Mouse (Mus musculus) limb, embryonic 11.5 days (tissue): ENCODE results near the gene Zfp599. TPM values are rescaled to one million over a fixed set of nuclear protein-coding genes. Genes with fewer than 3 reads are reported as not detected.
"Not testable (repeated sequence)": the region's sequence is repeated elsewhere in the genome, so short reads cannot be mapped to it uniquely, and the experiment has no call there.

Source experiments
- ATAC-seq: fragments of 200-750 bp; cut with Nextera tagmentation; 2 replicates; pipeline ENCODE4 v1.8.0; 2017; ENCODE audit warnings: low read depth; ENCODE audit not compliant: insufficient number of reproducible peaks, low FRiP score, low TSS enrichment
- DNase-seq: peaks from one replicate; pipeline ENCODE4 v3.0.0-alpha.2; 2015; ENCODE audit warnings: low spot score
- H3K27ac ChIP-seq: fragments of 300-500 bp; sonication (generic); replicated peaks from 2 replicates; pipeline ENCODE4 v1.5.1; 2014; ENCODE audit warnings: low read depth, mild to moderate bottlenecking, low read length
- H3K27me3 ChIP-seq: fragments of 300-500 bp; sonication (generic); 2 replicates; pipeline ENCODE4 v1.6.1; 2014; ENCODE audit warnings: mild to moderate bottlenecking, low read length, mixed read lengths; ENCODE audit not compliant: control insufficient read depth, insufficient read depth
- H3K36me3 ChIP-seq: fragments of 300-500 bp; sonication (generic); 2 replicates; pipeline ENCODE4 v1.6.1; 2014; ENCODE audit warnings: mild to moderate bottlenecking, low read length, moderate library complexity, mixed read lengths; ENCODE audit not compliant: control insufficient read depth, insufficient read depth
- H3K4me1 ChIP-seq: fragments of 300-500 bp; sonication (generic); 2 replicates; pipeline ENCODE4 v1.6.1; 2014; ENCODE audit warnings: low read length, mixed read lengths; ENCODE audit not compliant: control insufficient read depth, insufficient read depth
- H3K4me2 ChIP-seq: fragments of 300-500 bp; sonication (generic); 2 replicates; pipeline ENCODE4 v1.6.1; 2014; ENCODE audit warnings: low read depth, mild to moderate bottlenecking, moderate library complexity; ENCODE audit not compliant: severe bottlenecking
- H3K4me3 ChIP-seq: fragments of 300-500 bp; sonication (generic); 2 replicates; pipeline ENCODE4 v1.5.1; 2014; ENCODE audit warnings: low read depth, low read length
- H3K9ac ChIP-seq: fragments of 300-500 bp; sonication (generic); 2 replicates; pipeline ENCODE4 v1.6.1; 2014; ENCODE audit warnings: mild to moderate bottlenecking, low read length
- H3K9me3 ChIP-seq: fragments of 300-500 bp; sonication (generic); 2 replicates; pipeline ENCODE4 v1.6.1; 2016; ENCODE audit warnings: low read length; ENCODE audit not compliant: control insufficient read depth
- WGBS: fragments of 180-500 bp; shearing (Covaris S2); extraction: QIAGEN DNeasy Blood & Tissue Kit; methylation state at CpG from one replicate; pipeline ENCODE4 v1.1.7; 2014; 5-methylcytosine and 5-hydroxymethylcytosine counted together
- polyA plus RNA-seq: library from polyadenylated mRNA; unstranded; fragments of >200 nt; fragmentation: Nextera tagmentation; extraction: Ambion mirVana; gene quantifications from 2 replicates; pipeline ENCODE4 v1.2.1, GENCODE M21; 2014

Gene Zfp599
- 10.8 and 11.2 TPM in 2 replicates for polyA plus RNA-seq

DNA sequence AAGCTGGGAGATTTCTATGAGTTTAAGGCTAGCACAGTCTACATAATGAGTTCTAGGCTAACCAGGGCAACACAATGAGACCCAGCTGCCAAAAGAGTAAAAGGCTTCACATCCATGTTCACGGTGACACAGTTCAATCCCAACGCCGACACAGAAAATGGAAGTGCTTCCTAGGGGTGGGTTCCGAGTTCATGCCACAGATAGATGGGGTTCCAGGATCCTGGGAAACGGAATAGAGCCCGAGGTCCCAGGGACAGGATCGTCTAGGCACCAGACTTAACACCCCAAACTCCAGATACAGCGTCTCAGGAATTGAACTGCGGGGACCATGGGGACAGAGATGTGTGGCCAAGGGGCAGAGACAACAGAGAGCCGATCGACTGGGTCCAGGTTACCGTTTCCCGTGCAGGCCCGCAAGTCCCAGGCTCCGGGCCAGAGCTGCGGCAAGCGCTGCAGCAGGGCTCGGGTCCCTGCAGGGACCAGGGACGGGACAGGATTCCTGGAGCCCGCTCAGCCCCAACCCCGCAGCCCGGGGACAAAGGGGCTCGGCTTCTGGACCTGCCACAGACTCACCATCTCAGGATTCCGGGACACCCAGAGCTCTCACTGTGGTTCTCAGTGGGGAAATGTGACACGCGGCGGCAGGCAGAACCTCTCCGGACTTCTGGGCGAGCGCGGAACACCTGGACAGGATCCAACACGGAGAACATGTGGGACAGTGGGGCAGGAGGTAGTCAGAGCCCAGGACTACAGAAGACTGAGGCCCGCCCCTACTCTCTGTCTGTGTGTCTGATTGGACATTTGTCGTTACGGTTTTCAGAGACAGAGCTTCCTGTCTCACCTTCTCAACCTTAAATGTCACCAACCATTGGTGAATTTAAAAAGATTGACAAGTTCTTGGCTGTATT lies at the start of gene Zfp599:
TSS of gene Zfp599 (minus strand) at position 712 of the 908 bp plus-strand sequence.
- Histone ChIP-seq H3K9me3 (peaks cover 5% of the 10 kb centered on the region; the same call in 1 of the 2 replicates), H3K27me3 (no peaks in the 10 kb centered on the region), H3K4me1 (no peaks in the 10 kb centered on the region), H3K4me2 (peak within 1 kb of the TSS; percentile 69), H3K9ac (peak within 1 kb of the TSS; percentile 87), H3K36me3 (peaks cover 10% of the 10 kb centered on the region), H3K4me3 (peak within 1 kb of the TSS; percentile 72), H3K27ac (no peak within 1 kb of the TSS)
- DNase-seq (peak; percentile 77), ATAC-seq (peak; percentile 92)
- 2% methylated on average over 35 of the region's 35 CpGs for WGBS

DNA sequence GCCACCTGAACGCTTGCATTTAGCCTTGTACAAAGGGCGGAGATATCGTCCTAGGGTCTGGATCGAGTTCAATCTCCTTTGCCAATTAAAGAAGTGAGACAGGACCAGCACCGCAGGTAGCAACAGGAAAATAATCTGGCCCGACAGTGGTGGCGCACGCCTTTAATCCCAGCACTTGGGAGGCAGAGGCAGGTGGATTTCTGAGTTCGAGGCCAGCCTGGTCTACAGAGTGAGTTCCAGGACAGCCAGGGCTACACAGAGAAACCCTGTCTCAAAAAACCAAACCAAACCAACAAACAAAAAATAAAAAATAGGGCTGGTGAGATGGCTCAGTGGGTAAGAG lies 48.2 kb upstream of the Zfp599 start:
- H3K9me3 ChIP-seq, H3K27ac ChIP-seq, DNase-seq, H3K27me3 ChIP-seq, H3K4me1 ChIP-seq, ATAC-seq: not testable (repeated sequence)
- Histone ChIP-seq H3K4me3 (peak overlapping the region; percentile 95), H3K9ac (peak overlapping the region; percentile 99; the same call in 1 of the 2 replicates), H3K4me2 (peak overlapping the region; percentile 27; the same call in 1 of the 2 replicates), H3K36me3 (peaks cover 15% of the 10 kb centered on the region; the same call in 1 of the 2 replicates)
- WGBS: 17% methylated on average over 9 of the region's 9 CpGs

DNA sequence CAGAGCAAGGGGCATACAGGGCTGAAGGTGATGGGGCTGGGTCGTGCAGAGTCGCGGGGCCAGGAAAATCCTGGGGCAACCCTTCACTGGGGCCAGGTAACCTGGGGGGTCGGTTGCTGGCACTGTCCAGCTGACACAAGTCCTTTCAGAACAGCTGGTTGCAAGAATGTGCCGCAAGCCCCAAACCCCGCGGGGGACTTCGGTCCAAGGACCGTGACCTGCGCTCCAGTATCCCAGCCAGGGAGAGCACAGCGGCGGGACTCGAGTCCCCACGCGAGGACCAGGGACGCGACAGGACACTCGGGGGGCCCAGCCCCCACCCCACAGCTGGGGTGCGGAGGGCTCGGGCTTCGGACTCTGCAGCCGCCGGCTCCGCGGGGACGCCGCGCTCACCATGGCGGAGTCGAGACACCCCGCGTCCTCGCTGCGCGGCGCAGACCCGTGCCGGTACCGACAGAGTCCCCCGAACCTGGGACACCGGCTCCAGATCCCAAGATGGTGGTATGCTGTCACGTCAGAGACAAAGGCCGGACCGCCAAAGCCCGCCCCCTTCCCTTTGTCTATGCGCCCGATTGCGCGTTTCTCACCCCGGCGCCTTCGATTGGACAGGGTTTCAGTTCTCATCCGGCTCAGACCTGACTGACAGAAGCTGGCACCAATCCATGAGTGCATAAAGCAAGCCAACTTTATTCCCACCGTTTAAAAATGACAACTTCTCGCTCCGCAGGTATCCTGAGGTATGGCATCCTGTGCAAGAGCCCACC lies 47.6 kb upstream of the Zfp599 start, which contains the start of gene Zfp810:
TSS of gene Zfp810 (minus strand) at position 493 of the 764 bp plus-strand sequence.
- Histone ChIP-seq H3K36me3 (peaks cover 15% of the 10 kb centered on the region; the same call in 1 of the 2 replicates), H3K9me3 (no peaks in the 10 kb centered on the region), H3K27me3 (no peaks in the 10 kb centered on the region), H3K4me2 (peak within 1 kb of the TSS; percentile 72), H3K27ac (peak within 1 kb of the TSS; percentile 73), H3K4me3 (peak within 1 kb of the TSS; percentile 95), H3K4me1 (peaks cover 4% of the 10 kb centered on the region; the same call in 1 of the 2 replicates), H3K9ac (peak within 1 kb of the TSS; percentile 99)
- DNase-seq: peak; percentile 98
- WGBS: under 1% methylated on average over 56 of the region's 56 CpGs
- ATAC-seq: peak; percentile 98

DNA sequence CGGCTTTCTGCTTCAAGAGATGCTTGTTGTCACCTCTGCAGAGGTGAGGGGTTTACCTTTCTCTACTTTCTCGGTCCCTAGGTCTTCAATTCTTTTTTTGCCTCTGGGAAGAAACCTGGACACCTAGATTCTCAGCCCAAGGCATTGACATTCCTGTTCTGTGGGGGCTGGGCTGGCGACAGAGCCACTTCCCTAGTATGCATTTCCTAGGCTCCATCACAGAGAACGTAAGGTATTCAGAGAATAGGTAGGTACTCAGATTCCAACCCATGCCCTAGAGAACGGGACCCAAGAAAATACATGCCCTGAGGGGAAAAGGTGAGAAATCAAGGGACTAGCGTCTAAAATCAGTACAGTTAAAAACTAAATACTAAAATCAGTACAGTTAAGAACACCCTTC lies 47.0 kb upstream of the Zfp599 start:
- WGBS: 19% methylated on average over 6 of the region's 6 CpGs
- H3K36me3 ChIP-seq: peaks cover 15% of the 10 kb centered on the region; the same call in 1 of the 2 replicates
- H3K9ac ChIP-seq: peak overlapping the region; percentile 99
- peak overlapping the region; percentile 73 for H3K27ac ChIP-seq
- ATAC-seq (no peak), DNase-seq (peak; percentile 57)
- peak overlapping the region; percentile 95 for H3K4me3 ChIP-seq
- H3K4me1 ChIP-seq: peaks cover 4% of the 10 kb centered on the region; the same call in 1 of the 2 replicates
- H3K4me2 ChIP-seq: peak overlapping the region; percentile 72
- no peaks in the 10 kb centered on the region for H3K27me3 ChIP-seq
- H3K9me3 ChIP-seq: no peaks in the 10 kb centered on the region

DNA sequence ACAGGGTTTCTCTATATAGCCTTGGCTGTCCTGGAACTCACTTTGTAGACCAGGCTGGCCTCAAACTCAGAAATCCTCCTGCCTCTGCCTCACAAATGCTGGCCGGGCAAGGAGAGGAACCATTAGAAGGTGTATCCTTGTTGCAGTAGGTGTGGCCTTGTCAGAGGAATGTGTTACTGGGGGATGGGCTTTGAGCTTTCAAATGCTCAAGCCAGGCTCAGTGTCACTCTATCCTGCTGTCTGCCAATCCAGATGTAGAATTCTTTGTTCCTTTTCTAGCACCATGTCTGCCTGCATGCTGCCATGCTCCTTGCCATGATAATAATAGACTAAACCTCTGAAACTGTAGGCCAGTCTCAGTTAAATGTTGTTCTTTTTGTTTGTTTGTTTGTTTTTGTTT lies 42.5 kb upstream of the Zfp599 start:
- Histone ChIP-seq H3K27me3 (no peaks in the 10 kb centered on the region), H3K9ac (no peak overlapping the region)
- DNase-seq: no peak

DNA sequence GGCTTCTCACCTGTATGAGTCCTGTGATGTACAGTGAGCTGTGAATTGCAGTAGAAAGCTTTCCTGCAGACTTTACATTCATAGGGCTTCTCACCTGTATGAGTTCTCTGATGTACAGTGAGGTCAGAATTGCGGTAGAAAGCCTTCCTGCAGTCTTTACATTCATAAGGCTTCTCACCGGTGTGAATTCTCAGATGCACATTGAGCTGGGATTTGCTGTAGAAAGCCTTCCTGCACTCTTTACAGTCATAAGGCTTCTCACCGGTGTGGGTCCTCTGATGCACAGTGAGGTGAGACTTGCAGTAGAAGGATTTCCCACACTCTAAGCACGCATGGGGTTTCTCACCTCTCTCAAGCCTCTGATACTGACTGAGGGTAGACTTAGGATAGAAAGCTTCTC lies 19.0 kb upstream of the Zfp599 start:
- H3K36me3 ChIP-seq: peaks cover 63% of the 10 kb centered on the region

More for the DNA sequence above, 42.5 kb upstream of the Zfp599 start:
- no peak overlapping the region for H3K4me2 ChIP-seq
- no peak overlapping the region for H3K4me3 ChIP-seq
- peaks cover 26% of the 10 kb centered on the region; the same call in 1 of the 2 replicates for H3K36me3 ChIP-seq
- H3K4me1 ChIP-seq: peaks cover 4% of the 10 kb centered on the region; the same call in 1 of the 2 replicates
- H3K27ac ChIP-seq: no peak overlapping the region
- H3K9me3 ChIP-seq: no peaks in the 10 kb centered on the region
- WGBS: 85% methylated on average over 1 of the region's 1 CpGs
- ATAC-seq: no peak

DNA sequence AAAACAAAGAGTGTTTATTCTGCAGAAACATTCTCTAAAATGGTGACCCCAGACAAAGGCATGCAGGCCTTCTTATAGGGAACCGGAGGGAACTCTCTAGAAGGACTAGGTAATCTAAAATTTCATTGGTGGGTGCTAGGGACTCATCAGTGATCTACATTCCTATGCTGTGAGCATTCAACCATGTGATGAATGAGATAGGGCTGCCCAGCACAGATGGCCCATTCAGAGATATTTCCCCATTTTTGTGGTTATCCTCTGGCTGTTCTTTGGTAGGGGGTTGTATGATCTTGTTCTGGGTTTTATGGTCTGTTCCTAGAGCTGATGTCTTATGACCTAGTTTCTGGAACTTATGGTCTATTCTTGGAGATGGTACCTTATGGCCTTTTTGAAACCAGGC lies 9.2 kb upstream of the Zfp599 start:
- no peak overlapping the region for H3K4me2 ChIP-seq
- ATAC-seq (no peak), DNase-seq (no peak)
- no peaks in the 10 kb centered on the region; the same call in 1 of the 2 replicates for H3K9me3 ChIP-seq
- no peak overlapping the region for H3K27ac ChIP-seq
- H3K36me3 ChIP-seq: no peaks in the 10 kb centered on the region
- H3K9ac ChIP-seq: no peak overlapping the region
- no peak overlapping the region for H3K4me3 ChIP-seq
- no peaks in the 10 kb centered on the region for H3K27me3 ChIP-seq
- H3K4me1 ChIP-seq: no peaks in the 10 kb centered on the region
- WGBS: 92% methylated on average over 1 of the region's 1 CpGs

More for the DNA sequence above, 19.0 kb upstream of the Zfp599 start:
- no peaks in the 10 kb centered on the region for H3K4me1 ChIP-seq
- H3K27me3 ChIP-seq: no peaks in the 10 kb centered on the region
- WGBS: 98% methylated on average over 4 of the region's 4 CpGs
- ATAC-seq: no peak
- no peak overlapping the region for H3K27ac ChIP-seq
- no peak for DNase-seq
- H3K4me3 ChIP-seq: no peak overlapping the region
- no peak overlapping the region for H3K4me2 ChIP-seq
- peaks cover 39% of the 10 kb centered on the region for H3K9me3 ChIP-seq
- no peak overlapping the region for H3K9ac ChIP-seq

DNA sequence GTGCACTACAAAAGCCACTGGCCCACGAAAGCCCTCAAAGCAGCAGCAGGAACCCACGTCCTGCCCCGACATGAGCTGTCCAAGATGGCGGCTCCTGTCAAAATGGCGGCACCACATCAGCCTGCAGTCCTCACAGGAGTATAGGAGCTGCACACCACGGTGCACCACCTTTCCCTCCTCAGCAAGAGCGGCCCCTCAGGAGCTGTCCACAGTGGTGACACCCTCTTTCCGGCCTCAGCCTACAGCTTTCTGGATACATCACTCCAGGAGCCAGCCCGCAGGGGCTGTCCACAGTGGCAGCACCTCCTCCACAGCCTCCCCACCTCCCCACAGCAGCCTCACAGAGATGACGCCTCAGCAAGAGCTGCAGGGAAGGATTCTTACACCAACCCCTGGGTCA lies 2.9 kb upstream of the Zfp599 start:
- Histone ChIP-seq H3K27ac (no peak overlapping the region), H3K4me2 (no peak overlapping the region), H3K36me3 (no peaks in the 10 kb centered on the region), H3K27me3 (no peaks in the 10 kb centered on the region), H3K9ac (no peak overlapping the region), H3K4me3 (no peak overlapping the region), H3K9me3 (no peaks in the 10 kb centered on the region), H3K4me1 (no peaks in the 10 kb centered on the region)
- DNase-seq: no peak
- ATAC-seq: no peak
- WGBS: 88% methylated on average over 10 of the region's 10 CpGs
